Mouse (Mus musculus): Measurements from ENCODE around the gene Ctbs. TPM values are rescaled to one million over a fixed set of nuclear protein-coding genes. Genes with fewer than 3 reads are reported as not detected.

Gene Ctbs
- polyA plus RNA-seq (2012; rRNA removed) = 2.0 and 2.5 TPM in 2 replicates

- no peak for DNase-seq
- H3K4me1 ChIP-seq (replicated peaks; ENCODE audit: control insufficient read depth, insufficient read depth, low read length) = peaks cover 7% of the 10 kb centered on the region
- TF ChIP-seq POLR2A (IDR thresholded peaks at IDR 0.05; ENCODE audit: control insufficient read depth, extremely low read depth, insufficient read depth, low read length, poor library complexity) (no peak), CTCF (IDR thresholded peaks at IDR 0.05; ENCODE audit: borderline replicate concordance, control insufficient read depth, extremely low read depth, insufficient read depth, low read length, poor library complexity) (no peak)
- H3K4me3 ChIP-seq (ENCODE audit: control insufficient read depth, insufficient read depth, low read length) = peak within 1 kb of the TSS; percentile 86
- WGBS = 63% methylated on average over 9 of the region's 9 CpGs
- no peaks in the 10 kb centered on the region for H3K27me3 ChIP-seq (ENCODE audit: control insufficient read depth, insufficient read depth, low read length)
- H3K27ac ChIP-seq (ENCODE audit: control insufficient read depth, insufficient read depth, low read length) = peak within 1 kb of the TSS; percentile 0; the same call in 1 of the 2 replicates
- no peaks in the 10 kb centered on the region for H3K36me3 ChIP-seq (ENCODE audit: control insufficient read depth, insufficient read depth, low read length)
Observed at GRCm38 (mm10) chr3:146449745-146450250, at the start of gene Ctbs. Gene Ctbs, plus strand, starts transcription at chr3:146449795.

GRCm38 (mm10) chr3:146403770-146404169 lies 45.8 kb upstream of the Ctbs start:
- Histone ChIP-seq H3K36me3 (ENCODE audit: control insufficient read depth, insufficient read depth, low read length) (no peaks in the 10 kb centered on the region), H3K27ac (ENCODE audit: control insufficient read depth, insufficient read depth, low read length) (no peak overlapping the region), H3K4me3 (ENCODE audit: control insufficient read depth, insufficient read depth, low read length) (peak overlapping the region; percentile 81), H3K4me1 (replicated peaks; ENCODE audit: control insufficient read depth, insufficient read depth, low read length) (peaks cover 5% of the 10 kb centered on the region), H3K27me3 (ENCODE audit: control insufficient read depth, insufficient read depth, low read length) (no peaks in the 10 kb centered on the region)
- DNase-seq = no peak
- TF ChIP-seq CTCF (IDR thresholded peaks at IDR 0.05; ENCODE audit: borderline replicate concordance, control insufficient read depth, extremely low read depth, insufficient read depth, low read length, poor library complexity) (no peak), POLR2A (IDR thresholded peaks at IDR 0.05; ENCODE audit: control insufficient read depth, extremely low read depth, insufficient read depth, low read length, poor library complexity) (no peak)
- WGBS = 34% methylated on average over 3 of the region's 3 CpGs

- TF ChIP-seq POLR2A (IDR thresholded peaks at IDR 0.05; ENCODE audit: control insufficient read depth, extremely low read depth, insufficient read depth, low read length, poor library complexity) (0 out of 2 replicates have a peak, but pooled peaks have one; percentile 11), CTCF (IDR thresholded peaks at IDR 0.05; ENCODE audit: borderline replicate concordance, control insufficient read depth, extremely low read depth, insufficient read depth, low read length, poor library complexity) (no peak)
- WGBS = under 1% methylated on average over 100 of the region's 100 CpGs
- peak; percentile 96 for DNase-seq
- no peak within 1 kb of the TSS for H3K27ac ChIP-seq (ENCODE audit: control insufficient read depth, insufficient read depth, low read length)
- H3K4me3 ChIP-seq (ENCODE audit: control insufficient read depth, insufficient read depth, low read length) = peak within 1 kb of the TSS; percentile 81
- peaks cover 5% of the 10 kb centered on the region for H3K4me1 ChIP-seq (replicated peaks; ENCODE audit: control insufficient read depth, insufficient read depth, low read length)
- no peaks in the 10 kb centered on the region for H3K27me3 ChIP-seq (ENCODE audit: control insufficient read depth, insufficient read depth, low read length)
- no peaks in the 10 kb centered on the region for H3K36me3 ChIP-seq (ENCODE audit: control insufficient read depth, insufficient read depth, low read length)
Observed at GRCm38 (mm10) chr3:146404311-146405201, 45.0 kb upstream of the Ctbs start, which contains the start of gene Ssx2ip. Gene Ssx2ip, plus strand, starts transcription at chr3:146404642.

- H3K27ac ChIP-seq (ENCODE audit: control insufficient read depth, insufficient read depth, low read length) = no peak overlapping the region
Observed at GRCm38 (mm10) chr3:146405213-146406006, 44.2 kb upstream of the Ctbs start.

GRCm38 (mm10) chr3:146406007-146406341 lies 43.6 kb upstream of the Ctbs start:
- H3K27ac ChIP-seq (ENCODE audit: control insufficient read depth, insufficient read depth, low read length) = no peak overlapping the region
- peaks cover 5% of the 10 kb centered on the region for H3K4me1 ChIP-seq (replicated peaks; ENCODE audit: control insufficient read depth, insufficient read depth, low read length)
- TF ChIP-seq CTCF (IDR thresholded peaks at IDR 0.05; ENCODE audit: borderline replicate concordance, control insufficient read depth, extremely low read depth, insufficient read depth, low read length, poor library complexity) = no peak
- no peak for TF ChIP-seq POLR2A (IDR thresholded peaks at IDR 0.05; ENCODE audit: control insufficient read depth, extremely low read depth, insufficient read depth, low read length, poor library complexity)
- 88% methylated on average over 5 of the region's 5 CpGs for WGBS
- DNase-seq = no peak
- no peaks in the 10 kb centered on the region for H3K27me3 ChIP-seq (ENCODE audit: control insufficient read depth, insufficient read depth, low read length)
- no peaks in the 10 kb centered on the region for H3K36me3 ChIP-seq (ENCODE audit: control insufficient read depth, insufficient read depth, low read length)
- H3K4me3 ChIP-seq (ENCODE audit: control insufficient read depth, insufficient read depth, low read length) = no peak overlapping the region

More at GRCm38 (mm10) chr3:146405213-146406006, 44.2 kb upstream of the Ctbs start:
- TF ChIP-seq POLR2A (IDR thresholded peaks at IDR 0.05; ENCODE audit: control insufficient read depth, extremely low read depth, insufficient read depth, low read length, poor library complexity) (no peak), CTCF (IDR thresholded peaks at IDR 0.05; ENCODE audit: borderline replicate concordance, control insufficient read depth, extremely low read depth, insufficient read depth, low read length, poor library complexity) (no peak)
- H3K27me3 ChIP-seq (ENCODE audit: control insufficient read depth, insufficient read depth, low read length) = no peaks in the 10 kb centered on the region
- peaks cover 5% of the 10 kb centered on the region for H3K4me1 ChIP-seq (replicated peaks; ENCODE audit: control insufficient read depth, insufficient read depth, low read length)
- 67% methylated on average over 18 of the region's 18 CpGs for WGBS
- H3K36me3 ChIP-seq (ENCODE audit: control insufficient read depth, insufficient read depth, low read length) = no peaks in the 10 kb centered on the region
- DNase-seq = no peak
- peak overlapping the region; percentile 81 for H3K4me3 ChIP-seq (ENCODE audit: control insufficient read depth, insufficient read depth, low read length)

GRCm38 (mm10) chr3:146407086-146407721 lies 42.4 kb upstream of the Ctbs start:
- H3K27me3 ChIP-seq (ENCODE audit: control insufficient read depth, insufficient read depth, low read length) = no peaks in the 10 kb centered on the region
- 95% methylated on average over 16 of the region's 16 CpGs for WGBS
- TF ChIP-seq CTCF (IDR thresholded peaks at IDR 0.05; ENCODE audit: borderline replicate concordance, control insufficient read depth, extremely low read depth, insufficient read depth, low read length, poor library complexity) = no peak
- no peak for TF ChIP-seq POLR2A (IDR thresholded peaks at IDR 0.05; ENCODE audit: control insufficient read depth, extremely low read depth, insufficient read depth, low read length, poor library complexity)
- no peak overlapping the region for H3K27ac ChIP-seq (ENCODE audit: control insufficient read depth, insufficient read depth, low read length)
- no peaks in the 10 kb centered on the region for H3K36me3 ChIP-seq (ENCODE audit: control insufficient read depth, insufficient read depth, low read length)
- peaks cover 5% of the 10 kb centered on the region for H3K4me1 ChIP-seq (replicated peaks; ENCODE audit: control insufficient read depth, insufficient read depth, low read length)
- DNase-seq = no peak
- H3K4me3 ChIP-seq (ENCODE audit: control insufficient read depth, insufficient read depth, low read length) = no peak overlapping the region

All from thymus, adult 2 months (tissue).